Mouse (Mus musculus): Measurements from ENCODE around the gene Ankmy1. TPM values are rescaled to one million over a fixed set of nuclear protein-coding genes. Genes with fewer than 3 reads are reported as not detected.

Ankmy1 gene
- polyA plus RNA-seq, 2 experiments: 0.02 TPM; not detected in 1

DNA sequence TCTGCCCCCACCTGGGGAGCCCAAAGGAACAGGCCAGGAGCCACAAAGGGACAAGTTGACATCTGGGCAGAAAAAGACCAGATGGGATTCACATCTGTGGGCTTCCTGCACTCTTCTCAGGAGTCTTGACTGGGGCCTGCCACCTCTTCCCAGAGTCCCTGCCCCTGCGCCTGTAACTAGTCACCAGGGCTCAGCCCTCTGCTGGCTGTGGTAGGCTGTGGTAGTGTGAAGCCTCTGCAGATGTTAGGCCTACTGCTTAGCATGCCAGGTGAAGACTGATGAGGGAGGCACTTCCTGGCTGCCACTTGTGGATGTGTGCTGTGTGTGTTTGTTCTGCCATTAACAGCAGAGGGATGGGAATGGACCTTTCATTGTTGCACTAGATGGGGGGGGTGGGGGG is 9.6 kb upstream of the Ankmy1 start:
- Histone ChIP-seq H3K9ac (replicated peaks) (no peak overlapping the region), H3K4me2 (ENCODE audit: low read depth) (peak overlapping the region; percentile 62), H3K4me3 (ENCODE audit: insufficient read depth in 1 of 2, low read depth in 2 of 2, low read length in 2 of 2) (peak overlapping the region; percentile 60 to 68; a peak in 3 of 4 replicates), H3K36me3 (replicated peaks; ENCODE audit: control insufficient read depth, insufficient read depth, low read depth) (peaks cover 11% of the 10 kb centered on the region; the same call in 1 of the 2 replicates), H3K27ac (no peak overlapping the region), H3K9me3 (ENCODE audit: control insufficient read depth, low read length) (no peaks in the 10 kb centered on the region), H3K4me1 (replicated peaks; ENCODE audit: control insufficient read depth in 2 of 2, insufficient read depth in 2 of 2, low read length in 1 of 2) (peaks cover 12 to 22% of the 10 kb centered on the region in 2 experiments), H3K27me3 (ENCODE audit: control insufficient read depth, insufficient read depth, low read length) (no peaks in the 10 kb centered on the region)
- ATAC-seq (ENCODE audit: insufficient read depth) (no peak), DNase-seq (ENCODE audit: low read depth in 3 of 3, low spot score in 3 of 3) (no peak)
- WGBS (ENCODE audit: insufficient replicate concordance): 59% methylated on average over 1 of the region's 1 CpGs
- TF ChIP-seq EP300 (IDR thresholded peaks at IDR 0.05; ENCODE audit: low read depth) (no peak), CTCF (IDR thresholded peaks at IDR 0.05; ENCODE audit: low read depth) (peak; percentile 25; the same call in 1 of the 2 replicates)

GRCm38 (mm10) chr1:92911721-92912138 is 9.0 kb upstream of the Ankmy1 start:
- TF ChIP-seq CTCF (IDR thresholded peaks at IDR 0.05; ENCODE audit: low read depth) (no peak), EP300 (IDR thresholded peaks at IDR 0.05; ENCODE audit: low read depth) (no peak)
- H3K4me1 ChIP-seq (replicated peaks; ENCODE audit: control insufficient read depth in 2 of 2, insufficient read depth in 2 of 2, low read length in 1 of 2): peaks cover 12 to 22% of the 10 kb centered on the region in 2 experiments
- 35% methylated on average over 8 of the region's 8 CpGs for WGBS (ENCODE audit: insufficient replicate concordance)

GRCm38 (mm10) chr1:92910925-92911720 is 8.4 kb upstream of the Ankmy1 start:
- ATAC-seq (ENCODE audit: insufficient read depth): peak; percentile 14
- peak overlapping the region; percentile 62 for H3K4me2 ChIP-seq (ENCODE audit: low read depth)

More at GRCm38 (mm10) chr1:92911721-92912138, 9.0 kb upstream of the Ankmy1 start:
- Histone ChIP-seq H3K27ac (no peak overlapping the region), H3K36me3 (replicated peaks; ENCODE audit: control insufficient read depth, insufficient read depth, low read depth) (peaks cover 11% of the 10 kb centered on the region; the same call in 1 of the 2 replicates), H3K4me3 (ENCODE audit: insufficient read depth in 1 of 2, low read depth in 2 of 2, low read length in 2 of 2) (peak overlapping the region; percentile 60 to 68), H3K9ac (replicated peaks) (peak overlapping the region; percentile 65), H3K4me2 (ENCODE audit: low read depth) (peak overlapping the region; percentile 62), H3K27me3 (ENCODE audit: control insufficient read depth, insufficient read depth, low read length) (no peaks in the 10 kb centered on the region), H3K9me3 (ENCODE audit: control insufficient read depth, low read length) (no peaks in the 10 kb centered on the region)
- no peak for DNase-seq (ENCODE audit: low read depth in 3 of 3, low spot score in 3 of 3)
- ATAC-seq (ENCODE audit: insufficient read depth): no peak

GRCm38 (mm10) chr1:92910239-92910885 is 7.7 kb upstream of the Ankmy1 start, which contains the start of gene Rnpepl1:
Gene Rnpepl1 (plus strand): TSS chr1:92910783.
- under 1% methylated on average over 57 of the region's 57 CpGs for WGBS (ENCODE audit: insufficient replicate concordance)
- H3K36me3 ChIP-seq (replicated peaks; ENCODE audit: control insufficient read depth, insufficient read depth, low read depth): no peaks in the 10 kb centered on the region
- H3K27me3 ChIP-seq (ENCODE audit: control insufficient read depth, insufficient read depth, low read length): no peaks in the 10 kb centered on the region
- peak within 1 kb of the TSS; percentile 62 for H3K4me2 ChIP-seq (ENCODE audit: low read depth)
- peak; percentile 60 for ATAC-seq (ENCODE audit: insufficient read depth)
- H3K9ac ChIP-seq (replicated peaks): peak within 1 kb of the TSS; percentile 65
- H3K4me1 ChIP-seq (replicated peaks; ENCODE audit: control insufficient read depth in 2 of 2, insufficient read depth in 2 of 2, low read length in 1 of 2): peaks cover 14 to 26% of the 10 kb centered on the region in 2 experiments
- no peaks in the 10 kb centered on the region for H3K9me3 ChIP-seq (ENCODE audit: control insufficient read depth, low read length)
- H3K4me3 ChIP-seq (ENCODE audit: insufficient read depth in 1 of 2, low read depth in 2 of 2, low read length in 2 of 2): peak within 1 kb of the TSS; percentile 60 to 68
- peak within 1 kb of the TSS; percentile 18; the same call in 1 of the 2 replicates for H3K27ac ChIP-seq
- peak in 1 of 3 experiments; percentile 53 for DNase-seq (ENCODE audit: low read depth in 3 of 3, low spot score in 3 of 3)
- TF ChIP-seq EP300 (IDR thresholded peaks at IDR 0.05; ENCODE audit: low read depth) (no peak), CTCF (IDR thresholded peaks at IDR 0.05; ENCODE audit: low read depth) (peak; percentile 67)

More at GRCm38 (mm10) chr1:92910925-92911720, 8.4 kb upstream of the Ankmy1 start:
- DNase-seq (ENCODE audit: low read depth in 3 of 3, low spot score in 3 of 3): no peak
- Histone ChIP-seq H3K4me1 (replicated peaks; ENCODE audit: control insufficient read depth in 2 of 2, insufficient read depth in 2 of 2, low read length in 1 of 2) (peaks cover 14 to 26% of the 10 kb centered on the region in 2 experiments), H3K36me3 (replicated peaks; ENCODE audit: control insufficient read depth, insufficient read depth, low read depth) (peaks cover 6% of the 10 kb centered on the region; the same call in 1 of the 2 replicates), H3K9ac (replicated peaks) (peak overlapping the region; percentile 65), H3K27ac (peak overlapping the region; percentile 18; the same call in 1 of the 2 replicates), H3K9me3 (ENCODE audit: control insufficient read depth, low read length) (no peaks in the 10 kb centered on the region), H3K4me3 (ENCODE audit: insufficient read depth in 1 of 2, low read depth in 2 of 2, low read length in 2 of 2) (peak overlapping the region; percentile 60 to 68), H3K27me3 (ENCODE audit: control insufficient read depth, insufficient read depth, low read length) (no peaks in the 10 kb centered on the region)
- TF ChIP-seq EP300 (IDR thresholded peaks at IDR 0.05; ENCODE audit: low read depth): no peak
- TF ChIP-seq CTCF (IDR thresholded peaks at IDR 0.05; ENCODE audit: low read depth): no peak
- under 1% methylated on average over 66 of the region's 85 CpGs for WGBS (ENCODE audit: insufficient replicate concordance)
